Mouse (Mus musculus): ENCODE results near the gene Macrod2. TPM values are rescaled to one million over a fixed set of nuclear protein-coding genes. Genes with fewer than 3 reads are reported as not detected.
A peak's percentile ranks its signal among the peaks of the same experiment; 100 is the strongest.

The Macrod2 gene
- total RNA-seq, 2 experiments from 2014 or later: 10.3 to 11.3 TPM

GRCm38 (mm10) chr2:142057889-142058750, 1663.0 kb downstream of the Macrod2 start:
- peak; percentile 26 for DNase-seq

GRCm38 (mm10) chr2:142058751-142059090, 1663.6 kb downstream of the Macrod2 start:
- no peak for DNase-seq

GRCm38 (mm10) chr2:142108947-142109346, 1713.8 kb downstream of the Macrod2 start:
- DNase-seq: no peak

GRCm38 (mm10) chr2:142116623-142117022, 1721.5 kb downstream of the Macrod2 start:
- no peak for DNase-seq

- DNase-seq: no peak
Observed at GRCm38 (mm10) chr2:142128109-142128508, 1733.0 kb downstream of the Macrod2 start.

- no peak for DNase-seq
Observed at GRCm38 (mm10) chr2:142129166-142129565, 1734.1 kb downstream of the Macrod2 start.

- no peak for DNase-seq
Observed at GRCm38 (mm10) chr2:142149310-142149709, 1754.2 kb downstream of the Macrod2 start.

- DNase-seq: no peak
Observed at GRCm38 (mm10) chr2:142163506-142164275, 1768.6 kb downstream of the Macrod2 start.

GRCm38 (mm10) chr2:142169649-142170048, 1774.5 kb downstream of the Macrod2 start:
- DNase-seq: no peak

- no peak for DNase-seq
Observed at GRCm38 (mm10) chr2:142172706-142173105, 1777.6 kb downstream of the Macrod2 start.

GRCm38 (mm10) chr2:142174039-142174438, 1778.9 kb downstream of the Macrod2 start:
- no peak for DNase-seq

- no peak for DNase-seq
Observed at GRCm38 (mm10) chr2:142186922-142187321, 1791.8 kb downstream of the Macrod2 start.

- no peak for DNase-seq
Observed at GRCm38 (mm10) chr2:142187428-142187827, 1792.3 kb downstream of the Macrod2 start.

GRCm38 (mm10) chr2:142217371-142217770, 1822.3 kb downstream of the Macrod2 start:
- no peak for DNase-seq

GRCm38 (mm10) chr2:142222137-142222921, 1827.2 kb downstream of the Macrod2 start:
- DNase-seq: no peak

GRCm38 (mm10) chr2:142222926-142223325, 1827.8 kb downstream of the Macrod2 start:
- no peak for DNase-seq

GRCm38 (mm10) chr2:142230985-142231549, 1836.0 kb downstream of the Macrod2 start:
- DNase-seq: no peak

GRCm38 (mm10) chr2:142232828-142233227, 1837.7 kb downstream of the Macrod2 start:
- no peak for DNase-seq

GRCm38 (mm10) chr2:142243483-142243882, 1848.4 kb downstream of the Macrod2 start:
- no peak for DNase-seq

GRCm38 (mm10) chr2:142250383-142250782, 1855.3 kb downstream of the Macrod2 start:
- DNase-seq: no peak

GRCm38 (mm10) chr2:142251518-142251917, 1856.4 kb downstream of the Macrod2 start:
- DNase-seq: no peak

- DNase-seq: peak; percentile 77
Observed at GRCm38 (mm10) chr2:142253913-142254312, 1858.8 kb downstream of the Macrod2 start.
